Mouse (Mus musculus) telencephalon, adult 2 months (tissue): ENCODE data around the gene Grb2.

Experiments used
- DNase-seq: peaks from one replicate; pipeline ENCODE4 v3.0.0-alpha.2; 2011; ENCODE audit warnings: low read depth, low spot score

Grb2 gene

GRCm38 (mm10) chr11:115712268-115712667 is 3.9 kb upstream of the Grb2 start:
- no peak for DNase-seq

- no peak for DNase-seq
These were observed 2.7 kb upstream of the Grb2 start for GRCm38 (mm10) chr11:115711133-115711532.

GRCm38 (mm10) chr11:115709829-115710559 is 1.6 kb upstream of the Grb2 start:
- DNase-seq, result no peak

- DNase-seq, result peak; percentile 73
These were observed 795 bp upstream of the Grb2 start for GRCm38 (mm10) chr11:115708956-115709828.

GRCm38 (mm10) chr11:115707313-115708208 is 836 bp downstream of the Grb2 start:
- no peak for DNase-seq

- no peak for DNase-seq
These were observed 1.8 kb downstream of the Grb2 start for GRCm38 (mm10) chr11:115706584-115706983.

- DNase-seq, result no peak
These were observed 2.8 kb downstream of the Grb2 start for GRCm38 (mm10) chr11:115705561-115705960.

GRCm38 (mm10) chr11:115704648-115705047 is 3.7 kb downstream of the Grb2 start:
- DNase-seq, result no peak

GRCm38 (mm10) chr11:115703466-115703865 is 4.9 kb downstream of the Grb2 start:
- no peak for DNase-seq

GRCm38 (mm10) chr11:115698986-115699728 is 9.2 kb downstream of the Grb2 start:
- peak; percentile 93 for DNase-seq

GRCm38 (mm10) chr11:115697722-115698121 is 10.7 kb downstream of the Grb2 start:
- DNase-seq, result no peak

GRCm38 (mm10) chr11:115697091-115697490 is 11.3 kb downstream of the Grb2 start:
- DNase-seq, result no peak

- no peak for DNase-seq
These were observed 11.9 kb downstream of the Grb2 start for GRCm38 (mm10) chr11:115696471-115696870.

- DNase-seq, result no peak
These were observed 14.3 kb downstream of the Grb2 start for GRCm38 (mm10) chr11:115693979-115694578.

- DNase-seq, result no peak
These were observed 15.6 kb downstream of the Grb2 start for GRCm38 (mm10) chr11:115692800-115693199.

GRCm38 (mm10) chr11:115691976-115692375 is 16.4 kb downstream of the Grb2 start:
- no peak for DNase-seq

GRCm38 (mm10) chr11:115691511-115691910 is 16.9 kb downstream of the Grb2 start:
- DNase-seq, result no peak

- no peak for DNase-seq
These were observed 17.4 kb downstream of the Grb2 start for GRCm38 (mm10) chr11:115691013-115691412.

- no peak for DNase-seq
These were observed 18.0 kb downstream of the Grb2 start for GRCm38 (mm10) chr11:115690356-115690755.

GRCm38 (mm10) chr11:115689137-115689915 is 19.1 kb downstream of the Grb2 start:
- no peak for DNase-seq
